Mouse (Mus musculus) layer of hippocampus, adult 9-10 months (tissue): Measurements from ENCODE around the gene Zfp689.
"Not testable (repeated sequence)": the region's sequence is repeated elsewhere in the genome, so short reads cannot be mapped to it uniquely, and the experiment has no call there.

Source experiments
- DNase-seq: peaks from one replicate; pipeline ENCODE4 v3.0.0; 2022; ENCODE audit warnings: low spot score

The Zfp689 gene

DNA sequence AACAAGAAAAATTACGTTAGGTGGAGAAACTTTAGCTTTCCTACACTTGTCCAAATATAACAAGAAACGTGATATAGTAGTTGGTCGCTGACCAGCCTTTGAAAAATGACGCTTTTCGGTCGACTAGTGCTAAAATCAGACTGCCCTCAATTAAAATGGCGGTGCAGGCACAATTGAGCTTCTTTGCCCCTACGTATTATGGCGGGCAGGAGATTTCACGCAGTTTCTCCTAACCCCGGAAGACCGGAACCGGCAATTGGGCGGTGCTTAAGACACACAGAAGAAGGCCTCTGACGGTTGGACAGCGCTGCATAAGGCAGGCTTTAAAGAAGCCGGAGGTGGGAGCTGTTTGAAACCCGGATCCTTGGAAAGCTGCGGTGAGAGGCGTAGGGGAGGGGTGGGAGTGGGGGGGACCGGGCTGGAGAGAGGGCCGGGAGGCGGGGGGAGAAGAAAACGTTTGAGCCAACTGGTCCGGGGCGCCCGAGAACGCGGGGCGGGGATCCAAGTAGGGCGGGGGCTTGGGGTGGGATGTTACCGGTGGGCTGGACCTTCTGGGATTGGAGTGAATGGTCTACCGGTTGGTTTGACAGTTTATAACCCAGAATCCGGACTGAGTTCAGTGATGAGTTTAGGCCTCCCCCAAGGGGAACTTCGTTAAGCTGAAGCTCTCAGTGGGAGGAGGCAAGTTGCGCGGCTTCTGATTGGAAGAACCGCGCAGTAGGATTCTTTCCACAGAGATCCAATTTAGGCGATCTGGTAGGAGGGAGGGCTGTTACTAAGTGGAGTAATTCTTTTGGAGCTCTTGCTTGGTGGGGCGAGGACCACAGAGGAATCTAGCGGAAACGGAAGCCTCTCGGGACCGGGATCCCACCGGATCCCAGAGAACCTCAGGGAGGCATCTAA lies 22.0 kb upstream of the Zfp689 start:
- DNase-seq: peak; percentile 92

DNA sequence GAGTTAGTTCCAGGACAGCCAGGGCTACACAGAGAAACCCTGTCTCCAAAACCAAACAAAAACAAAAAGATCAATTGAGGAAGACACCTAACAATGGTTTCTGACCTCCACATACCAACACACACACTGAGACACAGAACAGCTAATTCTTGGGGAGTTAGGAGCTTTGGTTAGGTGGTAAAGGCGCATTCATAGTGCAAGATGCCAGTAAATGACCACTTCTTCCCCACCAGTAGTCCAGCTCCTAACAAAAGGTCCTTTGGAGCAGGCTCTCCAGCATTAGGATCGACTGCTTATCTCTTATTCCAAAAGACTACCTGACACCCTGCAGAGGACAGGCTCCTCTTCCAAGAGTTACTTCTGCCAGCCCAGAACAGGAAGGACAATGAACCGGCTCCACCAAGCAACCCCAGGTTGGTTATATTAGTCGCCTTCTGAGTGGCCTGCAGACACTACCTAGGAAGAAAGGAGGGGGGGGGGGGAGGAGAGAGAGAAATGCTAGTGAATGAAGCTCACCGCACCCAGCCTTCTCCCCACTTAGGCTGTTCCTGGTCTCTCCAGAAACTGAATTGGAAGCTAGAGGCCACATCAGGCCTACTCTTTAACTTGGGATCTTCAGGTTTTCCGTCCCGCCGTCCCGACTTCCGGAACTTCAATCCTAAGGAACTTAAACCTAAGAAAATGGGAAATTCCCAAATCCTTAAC lies 21.2 kb upstream of the Zfp689 start:
- DNase-seq: no peak

DNA sequence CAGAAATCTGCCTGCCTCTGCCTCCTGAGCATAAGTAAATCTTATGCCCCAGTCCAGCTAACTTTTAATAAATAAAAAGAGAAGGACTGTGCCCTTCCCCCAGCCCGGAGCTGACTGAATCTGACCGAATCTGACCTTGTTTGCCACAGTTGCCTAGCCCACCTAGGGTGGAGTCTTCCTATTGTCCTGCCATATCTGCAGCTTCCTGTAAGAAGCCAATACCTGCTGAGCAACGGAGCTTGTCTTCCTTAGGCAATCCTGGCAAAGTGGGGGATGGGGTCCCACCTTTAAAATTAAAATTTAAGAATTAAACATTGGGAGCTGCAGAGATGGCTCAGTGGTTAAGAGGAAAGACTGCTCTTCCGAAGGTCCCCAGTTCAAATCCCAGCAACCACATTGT lies 17.6 kb upstream of the Zfp689 start:
- no peak for DNase-seq

DNA sequence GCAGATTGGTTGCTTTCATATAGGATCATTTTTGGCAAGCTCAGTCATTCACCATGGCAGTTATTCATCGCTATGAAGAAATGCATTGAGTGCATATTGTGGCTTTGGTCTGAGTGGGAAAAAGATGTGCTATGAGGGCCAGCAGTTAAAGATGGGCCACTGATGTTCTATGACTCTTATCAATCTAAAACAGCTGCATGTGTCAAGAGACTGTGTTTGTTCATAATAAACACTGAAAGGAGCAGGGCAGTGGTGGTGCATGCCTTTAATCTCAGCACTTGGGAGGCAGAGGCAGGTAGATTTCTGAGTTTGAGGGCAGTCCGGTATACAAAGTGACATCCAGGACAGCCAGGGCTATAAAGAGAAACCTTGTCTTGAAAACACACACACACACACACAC lies 16.7 kb upstream of the Zfp689 start:
- not testable (repeated sequence) for DNase-seq

DNA sequence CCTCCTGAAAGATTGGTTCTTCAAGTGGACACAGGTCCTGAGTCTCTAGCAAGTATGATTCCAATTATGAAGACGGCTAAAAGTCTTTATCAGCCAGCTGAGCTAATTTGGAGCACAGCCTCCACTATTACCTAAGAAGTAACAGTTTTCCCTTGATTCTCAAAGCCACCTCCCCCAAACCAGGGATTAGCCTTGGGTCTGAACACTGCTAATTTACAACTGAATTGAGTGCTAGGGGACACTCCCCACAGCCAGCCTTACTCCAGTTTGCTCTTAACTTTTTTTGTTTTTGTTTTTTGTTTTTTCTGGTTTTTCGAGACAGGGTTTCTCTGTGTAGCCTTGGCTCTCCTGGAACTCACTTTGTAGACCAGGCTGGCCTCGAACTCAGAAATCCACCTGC lies 16.2 kb upstream of the Zfp689 start:
- DNase-seq: no peak

DNA sequence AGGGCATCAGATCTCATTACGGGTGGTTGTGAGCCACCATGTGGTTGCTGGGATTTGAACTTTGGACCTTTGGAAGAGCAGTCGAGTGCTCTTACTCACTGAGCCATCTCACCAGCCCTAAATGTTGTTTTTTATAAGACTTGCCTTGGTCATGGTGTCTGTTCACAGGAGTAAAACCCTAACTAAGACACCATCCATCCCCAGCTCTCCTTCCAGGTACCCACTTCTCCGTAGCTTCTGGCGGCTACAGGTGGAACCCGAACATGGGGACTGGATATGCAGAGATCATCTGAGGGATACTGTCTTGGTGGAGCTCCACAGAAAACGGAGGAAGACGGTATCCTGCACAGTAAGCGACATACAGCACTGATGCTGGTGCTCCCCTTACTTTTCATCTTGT lies 10.4 kb upstream of the Zfp689 start, which contains the start of gene Prr14:
Prr14 (plus strand) TSS at position 301 of the 400 bp plus-strand sequence.
- DNase-seq: not testable (repeated sequence)

DNA sequence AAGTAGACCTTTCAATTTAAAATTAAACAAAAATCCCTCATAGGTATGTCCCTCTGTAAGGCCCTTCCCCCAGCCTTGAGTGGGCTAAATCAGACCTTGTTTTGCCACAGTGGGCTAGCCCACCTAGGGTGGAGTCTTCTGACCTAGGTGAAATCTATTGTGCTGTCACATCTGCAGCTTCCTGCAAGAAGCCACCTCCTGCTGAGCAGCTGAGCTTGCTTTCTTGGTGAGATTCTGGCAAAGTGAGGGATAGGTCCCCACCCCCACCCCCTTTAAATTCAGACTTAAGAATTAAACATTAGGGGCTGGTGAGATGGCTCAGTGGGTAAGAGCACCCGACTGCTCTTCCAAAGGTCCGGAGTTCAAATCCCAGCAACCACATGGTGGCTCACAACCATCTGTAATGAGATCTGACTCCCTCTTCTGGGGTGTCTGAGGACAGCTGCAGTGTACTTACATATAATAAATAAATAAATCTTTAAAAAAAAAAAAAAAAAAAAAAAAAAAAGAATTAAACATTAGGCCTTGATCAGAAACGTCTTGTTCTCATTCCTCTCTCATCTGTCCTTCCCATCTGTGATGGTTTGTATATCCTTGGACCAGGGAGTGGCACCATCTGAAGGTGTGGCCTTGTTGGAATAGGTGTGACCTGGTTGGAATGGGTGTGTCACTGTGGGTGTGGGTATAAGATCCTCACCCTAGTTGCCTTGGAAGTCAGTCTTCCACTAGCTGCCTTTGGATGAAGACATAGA lies 9.6 kb upstream of the Zfp689 start:
- not testable (repeated sequence) for DNase-seq

DNA sequence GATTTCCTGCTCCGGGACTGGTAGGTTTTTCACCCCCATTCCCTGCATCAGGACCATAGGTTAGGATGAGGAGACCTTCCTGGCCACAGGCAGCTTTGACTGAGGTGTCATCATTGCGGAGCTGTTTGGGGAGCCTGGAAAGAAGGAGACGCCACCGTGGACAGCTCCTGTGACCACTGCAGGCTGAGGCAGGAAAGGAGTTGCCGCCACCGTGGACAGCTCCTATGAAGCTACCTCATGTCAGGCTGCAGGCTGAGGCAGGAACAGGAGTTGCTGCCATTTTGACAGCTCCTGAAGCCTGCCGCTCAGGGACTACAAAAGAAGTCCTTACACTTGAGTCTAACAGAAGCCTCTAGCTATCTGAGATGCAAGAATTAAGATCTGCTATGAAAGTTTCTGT lies 5.9 kb upstream of the Zfp689 start:
- DNase-seq: no peak

DNA sequence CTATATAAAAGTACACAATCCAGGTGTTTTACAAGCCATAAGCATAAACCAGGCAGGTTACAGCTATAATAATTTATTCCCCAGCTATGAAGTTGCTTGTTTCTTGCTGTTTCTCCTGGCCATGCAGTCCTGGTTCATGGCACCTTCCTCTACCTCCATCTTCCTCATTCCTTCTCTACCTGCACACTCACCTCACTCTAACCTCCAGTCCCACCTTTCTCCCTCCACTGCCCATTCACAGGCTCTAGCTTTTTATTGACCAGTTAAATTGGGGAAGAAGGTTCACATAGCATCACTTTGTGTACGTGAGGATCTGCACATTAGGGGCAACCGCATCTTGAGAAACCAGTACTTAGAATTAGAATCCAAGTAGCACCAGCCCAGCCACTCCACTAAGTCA lies 4.1 kb upstream of the Zfp689 start:
- DNase-seq: no peak

DNA sequence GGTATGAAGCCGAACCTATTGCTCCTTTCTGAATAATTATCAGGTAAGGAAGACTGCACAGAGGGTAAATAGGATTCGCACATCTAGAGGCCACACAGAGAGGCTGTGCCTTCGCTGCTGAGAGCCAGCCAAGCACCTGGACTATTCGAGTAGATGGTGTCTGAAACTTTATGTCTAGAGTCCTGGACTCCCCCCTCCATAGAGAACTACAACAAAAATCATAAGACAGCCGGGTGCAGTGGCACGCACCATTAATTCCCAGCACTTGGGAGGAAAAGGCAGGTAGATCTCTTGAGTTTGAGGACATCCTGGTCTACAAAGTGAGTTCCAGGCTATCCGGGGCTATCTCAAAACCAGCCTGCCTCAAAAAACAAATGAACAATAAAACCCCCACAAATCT lies 1.0 kb upstream of the Zfp689 start:
- no peak for DNase-seq

DNA sequence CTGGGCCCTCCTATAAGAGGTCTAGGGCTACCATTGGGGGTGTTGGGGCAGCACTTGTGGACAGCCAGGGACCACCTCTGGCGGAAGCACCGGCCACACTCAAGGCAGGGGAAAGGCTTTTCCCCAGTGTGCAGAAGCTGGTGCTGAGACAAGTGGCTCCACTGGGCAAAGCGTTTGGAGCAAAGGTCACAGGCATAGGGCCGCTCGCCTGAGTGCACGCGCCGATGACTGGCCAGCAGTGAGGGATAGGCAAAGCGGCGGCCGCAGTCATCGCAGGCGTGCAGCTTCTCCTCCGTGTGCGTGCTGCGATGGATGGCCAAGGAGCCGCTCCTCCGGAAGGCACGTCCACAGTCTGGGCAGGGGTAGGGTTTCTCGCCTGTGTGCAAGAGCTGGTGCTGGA lies 5.0 kb downstream of the Zfp689 start:
- DNase-seq: no peak

DNA sequence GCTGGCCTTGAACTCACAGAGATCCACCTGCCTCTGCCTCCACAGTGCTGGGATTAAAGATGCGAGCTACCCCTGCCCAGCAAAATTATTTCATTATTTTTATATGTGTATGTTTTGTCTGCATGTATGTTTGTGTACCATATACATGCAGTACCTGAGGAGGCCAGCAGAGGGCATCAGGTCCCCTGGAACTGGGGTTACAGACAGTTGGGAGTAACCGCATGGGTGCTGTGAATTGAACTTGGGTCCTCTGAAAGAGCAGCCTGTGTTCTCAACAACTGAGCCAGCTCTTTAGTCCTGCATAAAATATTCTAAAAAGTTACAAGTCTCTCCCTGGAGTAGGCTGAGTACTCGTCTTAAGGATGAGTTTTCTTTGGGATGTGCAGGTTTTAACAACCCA lies 11.2 kb downstream of the Zfp689 start:
- DNase-seq: no peak

DNA sequence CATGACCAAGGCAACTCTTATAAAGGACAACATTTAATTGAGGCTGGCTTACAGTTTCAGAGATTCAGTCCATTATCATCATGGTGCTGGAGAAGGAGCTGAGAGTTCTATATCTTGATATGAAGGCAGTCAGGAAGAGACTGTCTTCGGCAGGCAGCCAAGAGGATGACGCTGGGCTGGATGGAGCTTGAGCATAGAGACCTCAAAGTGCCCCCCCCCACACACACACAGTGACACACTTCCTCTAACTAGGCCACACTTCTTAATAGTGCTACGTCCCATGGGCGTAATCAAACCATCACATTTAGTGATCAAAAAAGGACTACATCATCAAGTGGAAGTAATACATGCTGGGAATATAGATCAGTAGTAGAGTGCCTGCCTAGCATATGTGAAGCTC lies 13.8 kb downstream of the Zfp689 start:
- DNase-seq: no peak

DNA sequence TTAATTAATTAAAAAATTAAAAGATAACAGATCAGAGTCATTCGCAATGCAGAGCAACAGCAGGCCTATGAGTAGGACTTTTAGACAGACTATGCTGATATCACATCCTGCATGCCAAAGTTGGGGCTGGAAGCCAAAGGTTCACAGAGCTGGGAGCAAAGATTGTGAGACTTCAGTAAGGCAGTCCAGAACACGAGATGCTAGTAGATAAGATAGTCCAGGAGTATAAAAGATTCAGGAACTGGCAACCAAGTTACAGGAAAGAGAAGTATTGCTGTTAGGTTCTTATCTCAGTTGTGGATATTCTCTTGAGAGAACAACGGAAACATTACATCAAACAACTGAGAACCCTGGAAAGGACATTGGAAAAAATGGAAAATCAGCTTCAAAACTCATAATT lies 22.6 kb downstream of the Zfp689 start:
- no peak for DNase-seq

DNA sequence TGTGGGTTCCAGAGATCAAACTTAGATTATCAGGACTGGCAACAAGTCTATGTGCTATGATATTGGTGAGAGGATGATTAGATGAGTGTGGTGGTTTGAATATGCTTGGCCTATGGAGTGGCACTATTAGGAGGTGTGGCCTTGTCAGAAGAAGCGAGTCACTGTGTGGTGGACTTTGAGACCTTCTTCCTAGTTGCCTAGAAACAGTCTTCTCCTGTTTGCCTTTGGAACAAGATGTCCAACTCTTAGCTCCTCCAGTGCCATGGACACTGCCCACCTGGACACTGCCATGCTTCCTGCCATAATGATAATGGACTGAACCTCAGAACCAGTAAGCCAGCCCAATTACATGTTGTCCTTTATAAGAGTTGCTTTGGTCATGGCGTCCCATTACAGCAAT lies 23.0 kb downstream of the Zfp689 start:
- no peak for DNase-seq

DNA sequence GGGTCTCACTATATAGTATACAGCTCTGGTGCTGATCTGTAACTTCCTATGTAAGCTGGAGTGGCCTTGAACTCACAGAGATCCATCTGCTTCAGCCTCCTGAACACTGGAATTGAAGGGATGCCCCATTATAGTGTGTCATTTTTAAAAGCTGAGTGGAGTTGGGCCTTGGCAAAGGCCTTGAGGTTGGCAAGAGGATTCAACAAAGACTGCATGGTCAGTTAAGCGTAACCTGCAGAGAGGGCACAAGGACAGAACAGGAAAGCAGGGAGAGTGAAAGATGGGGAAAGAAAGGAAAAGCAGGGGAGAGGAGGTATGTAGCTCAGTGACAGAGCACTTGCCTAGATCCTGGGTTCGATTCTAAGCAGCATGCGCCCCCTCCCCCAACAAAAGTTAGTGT lies 23.7 kb downstream of the Zfp689 start:
- no peak for DNase-seq

DNA sequence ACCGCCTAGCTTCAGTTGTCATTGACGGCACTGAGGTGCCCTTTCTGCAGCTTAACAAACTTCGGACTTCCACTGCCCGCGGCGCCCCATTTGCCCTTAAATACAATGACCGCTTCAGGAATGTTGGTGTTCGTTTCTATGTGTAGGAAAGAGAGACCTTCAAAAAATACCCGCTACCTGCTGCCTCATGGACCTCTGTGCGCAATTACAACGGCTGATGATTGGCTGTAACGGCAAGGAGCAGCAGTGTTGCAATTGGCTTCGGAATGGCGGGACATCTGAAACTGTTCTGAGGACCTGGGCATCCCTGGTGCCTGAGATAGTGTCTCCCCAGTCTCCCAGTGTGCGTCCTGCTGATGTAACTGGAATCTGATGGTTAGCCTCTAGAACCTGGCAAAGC lies 26.7 kb downstream of the Zfp689 start:
- DNase-seq: peak; percentile 11

DNA sequence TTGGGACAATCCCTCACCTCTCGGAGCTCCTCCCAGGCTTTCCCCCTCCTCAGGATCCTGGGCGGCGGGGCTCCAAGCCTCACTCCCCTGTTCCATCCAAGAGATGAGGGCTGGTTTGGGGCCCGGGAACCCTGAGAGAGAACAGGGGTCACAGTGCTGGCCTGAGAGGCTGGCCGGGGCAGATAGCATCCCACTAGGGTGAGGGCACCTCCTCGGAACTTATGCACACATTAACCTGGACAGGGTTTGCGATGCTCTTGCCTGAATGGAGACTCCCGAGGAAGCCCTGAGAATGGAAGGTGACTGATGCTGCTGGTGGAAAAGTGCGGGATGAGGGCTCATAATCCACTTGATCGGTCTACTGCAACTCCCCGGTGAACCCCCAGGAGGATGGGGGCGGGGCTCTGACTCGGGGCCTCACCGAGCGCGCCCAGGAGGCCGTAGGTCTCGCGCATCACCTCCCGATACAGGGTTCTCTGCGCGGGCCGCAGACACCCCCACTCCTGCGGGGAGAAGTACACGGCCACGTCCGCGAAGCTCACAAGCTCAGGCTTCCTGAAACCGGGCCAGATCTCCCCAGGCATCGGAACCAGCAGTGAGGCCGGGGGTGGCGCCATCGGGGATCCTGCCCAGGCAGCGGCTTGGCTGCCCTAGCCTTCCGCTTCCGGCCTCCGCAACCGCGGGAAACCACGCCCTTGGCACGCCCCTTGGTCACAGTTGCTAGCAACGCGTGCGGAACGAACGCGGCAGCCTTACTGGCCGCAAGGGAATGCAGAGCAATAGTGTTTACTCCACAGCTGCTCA lies 27.4 kb downstream of the Zfp689 start, which contains the start of gene Zfp688:
Zfp688 (minus strand) TSS at position 681 of the 804 bp plus-strand sequence.
- peak; percentile 61 for DNase-seq

DNA sequence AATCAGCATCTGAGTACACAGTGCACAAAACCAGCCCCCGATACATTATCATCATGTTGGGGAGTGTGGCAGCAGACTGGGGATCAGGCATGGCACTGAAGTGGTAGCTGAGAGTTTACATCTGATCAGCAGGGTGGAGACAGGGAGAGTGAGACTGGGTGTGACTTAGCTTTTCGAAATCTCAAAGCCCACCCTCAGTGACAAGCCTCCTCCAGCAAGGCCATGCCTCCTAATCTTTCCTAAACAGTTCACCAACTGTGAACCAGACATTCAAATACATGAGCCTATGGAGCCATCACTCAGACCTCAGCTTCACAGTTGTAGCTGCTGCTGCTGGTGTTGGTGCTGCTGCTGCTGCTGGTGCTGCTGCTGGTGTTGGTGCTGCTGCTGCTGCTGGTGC lies 37.5 kb downstream of the Zfp689 start:
- no peak for DNase-seq

DNA sequence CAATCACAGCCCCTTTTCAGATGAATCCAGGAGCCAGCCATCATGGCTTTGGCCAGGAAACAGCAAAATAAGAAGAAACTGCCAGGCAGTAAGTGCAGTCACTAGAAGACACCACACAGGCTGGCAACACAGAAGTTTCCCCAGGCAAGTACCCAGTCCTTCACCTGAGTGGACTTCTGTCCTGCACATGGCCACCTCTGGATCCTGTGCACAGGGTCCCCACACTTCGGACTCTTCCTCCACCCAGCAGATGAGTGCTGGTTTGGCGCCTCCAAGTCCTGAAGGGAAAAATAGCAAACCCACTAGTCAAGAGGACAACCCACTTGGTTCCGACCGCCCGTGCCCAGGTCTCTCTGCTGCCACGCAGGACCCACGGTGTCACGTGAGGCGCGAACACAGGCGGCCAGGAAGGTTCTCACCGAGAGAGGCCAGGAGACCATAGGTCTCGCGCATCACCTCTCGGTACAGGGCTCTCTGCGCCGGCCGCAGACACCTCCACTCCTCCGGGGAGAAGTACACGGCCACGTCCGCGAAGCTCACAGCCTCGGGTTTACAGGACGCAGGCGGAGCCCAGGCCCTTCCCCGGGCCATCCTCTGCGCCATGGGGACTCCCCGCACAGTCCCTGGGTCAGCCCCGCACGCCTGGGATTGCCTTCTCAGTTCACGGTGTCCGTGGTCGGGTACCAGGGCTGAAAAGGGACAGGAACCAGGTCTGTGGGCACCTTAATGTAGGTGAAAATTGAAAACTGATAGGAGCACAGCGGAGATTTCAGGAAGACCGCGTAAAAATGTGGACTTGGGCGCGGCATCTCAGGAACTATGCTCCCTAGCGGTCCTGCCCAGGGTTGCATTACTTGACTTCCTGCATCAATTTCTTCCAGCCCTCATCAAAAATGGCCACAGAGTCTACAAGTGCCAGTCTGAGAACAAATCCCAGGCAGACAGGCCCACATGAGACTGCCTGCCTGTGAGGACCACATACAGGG lies 42.7 kb downstream of the Zfp689 start, which contains the start of gene Zfp764:
Zfp764 (minus strand) TSS at position 821 of the 986 bp plus-strand sequence.
- DNase-seq: peak; percentile 91
